Mouse (Mus musculus): ENCODE measurements around the gene Trim41.
A peak's percentile ranks its signal among the peaks of the same experiment; 100 is the strongest.

The Trim41 gene

GRCm38 (mm10) chr11:48789973-48790823 is 27.0 kb downstream of the Trim41 start:
- peak; percentile 68 to 88 for DNase-seq (ENCODE audit: low spot score in 2 of 2)

GRCm38 (mm10) chr11:48789215-48789614 is 27.9 kb downstream of the Trim41 start:
- no peak for DNase-seq (ENCODE audit: low spot score in 2 of 2)

- peak; percentile 55 to 74 for DNase-seq (ENCODE audit: low spot score in 2 of 2)
These were observed 28.7 kb downstream of the Trim41 start for GRCm38 (mm10) chr11:48788311-48789089.

- no peak for DNase-seq (ENCODE audit: low spot score in 2 of 2)
These were observed 29.5 kb downstream of the Trim41 start for GRCm38 (mm10) chr11:48787455-48788211.

GRCm38 (mm10) chr11:48782243-48782642 is 34.9 kb downstream of the Trim41 start:
- no peak for DNase-seq (ENCODE audit: low spot score in 2 of 2)

GRCm38 (mm10) chr11:48779450-48779849 is 37.7 kb downstream of the Trim41 start:
- no peak for DNase-seq (ENCODE audit: low spot score in 2 of 2)

- DNase-seq (ENCODE audit: low spot score in 2 of 2) = no peak
These were observed 39.9 kb downstream of the Trim41 start for GRCm38 (mm10) chr11:48777303-48777702.

- no peak for DNase-seq (ENCODE audit: low spot score in 2 of 2)
These were observed 40.5 kb downstream of the Trim41 start for GRCm38 (mm10) chr11:48776664-48777063.

- DNase-seq (ENCODE audit: low spot score in 2 of 2) = peak in 1 of 2 experiments; percentile 32
These were observed 41.7 kb downstream of the Trim41 start for GRCm38 (mm10) chr11:48775483-48775882.

GRCm38 (mm10) chr11:48774443-48775298 is 42.5 kb downstream of the Trim41 start:
- DNase-seq (ENCODE audit: low spot score in 2 of 2) = no peak

GRCm38 (mm10) chr11:48771691-48772090 is 45.5 kb downstream of the Trim41 start:
- no peak for DNase-seq (ENCODE audit: low spot score in 2 of 2)

- DNase-seq (ENCODE audit: low spot score in 2 of 2) = no peak
These were observed 49.8 kb downstream of the Trim41 start for GRCm38 (mm10) chr11:48767195-48767876.

GRCm38 (mm10) chr11:48764119-48764518 is 53.0 kb downstream of the Trim41 start:
- DNase-seq (ENCODE audit: low spot score in 2 of 2) = no peak

- DNase-seq (ENCODE audit: low spot score in 2 of 2) = no peak
These were observed 58.1 kb downstream of the Trim41 start for GRCm38 (mm10) chr11:48759021-48759420.
